Mouse (Mus musculus) limb, embryonic 15.5 days (tissue): ENCODE measurements around the gene Arhgap15. TPM values are rescaled to one million over a fixed set of nuclear protein-coding genes. Genes with fewer than 3 reads are reported as not detected.

ENCODE experiments used
- ATAC-seq: fragments of 200-750 bp; cut with Nextera tagmentation; 2 replicates; pipeline ENCODE4 v1.8.0; 2017; ENCODE audit warnings: low read depth, moderate TSS enrichment; ENCODE audit not compliant: insufficient number of reproducible peaks, low FRiP score, low TSS enrichment
- H3K27ac ChIP-seq: fragments of 300-500 bp; sonication (generic); 2 replicates; pipeline ENCODE4 v1.5.1; 2015; ENCODE audit warnings: moderate library complexity, mild to moderate bottlenecking, inconsistent platforms
- H3K27me3 ChIP-seq: fragments of 300-500 bp; sonication (generic); 2 replicates; pipeline ENCODE4 v1.6.1; 2015; ENCODE audit warnings: inconsistent platforms
- H3K36me3 ChIP-seq: fragments of 300-500 bp; sonication (generic); 2 replicates; pipeline ENCODE4 v1.6.1; 2015; ENCODE audit warnings: inconsistent platforms
- H3K4me1 ChIP-seq: fragments of 300-500 bp; sonication (generic); 2 replicates; pipeline ENCODE4 v1.6.1; 2015; ENCODE audit warnings: inconsistent platforms
- H3K4me2 ChIP-seq: fragments of 300-500 bp; sonication (generic); 2 replicates; pipeline ENCODE4 v1.6.1; 2015; ENCODE audit warnings: mild to moderate bottlenecking, inconsistent platforms
- H3K4me3 ChIP-seq: fragments of 300-500 bp; sonication (generic); 2 replicates; pipeline ENCODE4 v1.5.1; 2015; ENCODE audit warnings: mild to moderate bottlenecking, inconsistent platforms
- H3K9ac ChIP-seq: fragments of 300-500 bp; sonication (generic); 2 replicates; pipeline ENCODE4 v1.6.1; 2015; ENCODE audit warnings: inconsistent platforms
- H3K9me3 ChIP-seq: fragments of 300-500 bp; sonication (generic); 2 replicates; pipeline ENCODE4 v1.6.1; 2016; ENCODE audit warnings: inconsistent platforms
- WGBS: fragments of 180-500 bp; shearing (Covaris S2); methylation state at CpG from one replicate; pipeline ENCODE4 v1.1.7; 2015; 5-methylcytosine and 5-hydroxymethylcytosine counted together
- polyA plus RNA-seq: library from polyadenylated mRNA; unstranded; fragments of >200 nt; fragmentation: Nextera tagmentation; extraction: Ambion mirVana; gene quantifications from 2 replicates; pipeline ENCODE4 v1.2.1, GENCODE M21; 2015

Arhgap15 gene
- polyA plus RNA-seq, 1 experiment from 2014 or later: 2.7 TPM

GRCm38 (mm10) chr2:44399191-44399926 is 650.7 kb downstream of the Arhgap15 start:
- ATAC-seq: no peak
- H3K36me3 ChIP-seq: no peaks in the 10 kb centered on the region
- H3K9me3 ChIP-seq: no peaks in the 10 kb centered on the region
- no peak overlapping the region for H3K4me3 ChIP-seq
- H3K4me1 ChIP-seq: 0 out of 2 replicates have a peak, but pooled peaks cover 3% of the 10 kb centered on the region
- no peak overlapping the region for H3K4me2 ChIP-seq
- H3K9ac ChIP-seq: no peak overlapping the region
- H3K27me3 ChIP-seq: no peaks in the 10 kb centered on the region
- no peak overlapping the region for H3K27ac ChIP-seq

- Histone ChIP-seq H3K27ac (no peak overlapping the region), H3K36me3 (no peaks in the 10 kb centered on the region), H3K9me3 (no peaks in the 10 kb centered on the region; the same call in 1 of the 2 replicates), H3K27me3 (no peaks in the 10 kb centered on the region), H3K4me2 (no peak overlapping the region), H3K9ac (no peak overlapping the region), H3K4me3 (no peak overlapping the region), H3K4me1 (0 out of 2 replicates have a peak, but pooled peaks cover 3% of the 10 kb centered on the region)
- 28% methylated on average over 3 of the region's 3 CpGs for WGBS
- no peak for ATAC-seq
These were observed 653.2 kb downstream of the Arhgap15 start for GRCm38 (mm10) chr2:44401704-44402422.

GRCm38 (mm10) chr2:44411660-44412059 is 663.0 kb downstream of the Arhgap15 start:
- Histone ChIP-seq H3K4me1 (no peaks in the 10 kb centered on the region), H3K27me3 (no peaks in the 10 kb centered on the region), H3K9me3 (no peaks in the 10 kb centered on the region), H3K27ac (no peak overlapping the region), H3K9ac (no peak overlapping the region), H3K4me3 (no peak overlapping the region), H3K4me2 (no peak overlapping the region), H3K36me3 (no peaks in the 10 kb centered on the region)
- ATAC-seq: no peak
- 42% methylated on average over 2 of the region's 2 CpGs for WGBS

- no peak overlapping the region for H3K27ac ChIP-seq
- H3K4me3 ChIP-seq: no peak overlapping the region
- H3K4me1 ChIP-seq: no peaks in the 10 kb centered on the region
- ATAC-seq: no peak
- no peak overlapping the region for H3K4me2 ChIP-seq
- no peaks in the 10 kb centered on the region for H3K36me3 ChIP-seq
- no peaks in the 10 kb centered on the region for H3K9me3 ChIP-seq
- H3K9ac ChIP-seq: no peak overlapping the region
- no peaks in the 10 kb centered on the region for H3K27me3 ChIP-seq
- 91% methylated on average over 4 of the region's 4 CpGs for WGBS
These were observed 667.7 kb downstream of the Arhgap15 start for GRCm38 (mm10) chr2:44416331-44416730.

- 59% methylated on average over 4 of the region's 4 CpGs for WGBS
These were observed 671.1 kb downstream of the Arhgap15 start for GRCm38 (mm10) chr2:44419547-44420225.

GRCm38 (mm10) chr2:44430521-44430920 is 681.9 kb downstream of the Arhgap15 start:
- WGBS: 66% methylated on average over 9 of the region's 9 CpGs

More at GRCm38 (mm10) chr2:44419547-44420225, 671.1 kb downstream of the Arhgap15 start:
- Histone ChIP-seq H3K4me1 (no peaks in the 10 kb centered on the region), H3K9me3 (no peaks in the 10 kb centered on the region), H3K9ac (no peak overlapping the region), H3K27ac (no peak overlapping the region), H3K4me3 (no peak overlapping the region), H3K27me3 (no peaks in the 10 kb centered on the region), H3K36me3 (no peaks in the 10 kb centered on the region), H3K4me2 (no peak overlapping the region)
- ATAC-seq: no peak

GRCm38 (mm10) chr2:44436652-44437051 is 688.0 kb downstream of the Arhgap15 start:
- WGBS: 53% methylated on average over 5 of the region's 5 CpGs

More at GRCm38 (mm10) chr2:44430521-44430920, 681.9 kb downstream of the Arhgap15 start:
- Histone ChIP-seq H3K9me3 (no peaks in the 10 kb centered on the region), H3K27me3 (no peaks in the 10 kb centered on the region), H3K4me2 (no peak overlapping the region), H3K36me3 (no peaks in the 10 kb centered on the region), H3K4me3 (no peak overlapping the region), H3K4me1 (no peaks in the 10 kb centered on the region; the same call in 1 of the 2 replicates), H3K27ac (no peak overlapping the region), H3K9ac (no peak overlapping the region)
- ATAC-seq: no peak

GRCm38 (mm10) chr2:44437496-44438057 is 689.0 kb downstream of the Arhgap15 start:
- Histone ChIP-seq H3K4me1 (peaks cover 5% of the 10 kb centered on the region), H3K27ac (peak overlapping the region; percentile 47), H3K27me3 (no peaks in the 10 kb centered on the region), H3K36me3 (no peaks in the 10 kb centered on the region), H3K4me3 (no peak overlapping the region), H3K9me3 (0 out of 2 replicates have a peak, but pooled peaks cover 4% of the 10 kb centered on the region), H3K4me2 (no peak overlapping the region), H3K9ac (no peak overlapping the region)
- WGBS: 43% methylated on average over 8 of the region's 8 CpGs
- ATAC-seq: no peak

More at GRCm38 (mm10) chr2:44436652-44437051, 688.0 kb downstream of the Arhgap15 start:
- Histone ChIP-seq H3K4me3 (no peak overlapping the region), H3K9me3 (0 out of 2 replicates have a peak, but pooled peaks cover under 1% of the 10 kb centered on the region), H3K36me3 (no peaks in the 10 kb centered on the region), H3K27me3 (no peaks in the 10 kb centered on the region), H3K27ac (peak overlapping the region; percentile 50), H3K4me2 (no peak overlapping the region), H3K9ac (no peak overlapping the region), H3K4me1 (peaks cover 5% of the 10 kb centered on the region)
- no peak for ATAC-seq

- no peak overlapping the region for H3K9ac ChIP-seq
- ATAC-seq: no peak
- 0 out of 2 replicates have a peak, but pooled peaks cover 4% of the 10 kb centered on the region for H3K9me3 ChIP-seq
- no peaks in the 10 kb centered on the region for H3K36me3 ChIP-seq
- 60% methylated on average over 1 of the region's 1 CpGs for WGBS
- no peaks in the 10 kb centered on the region for H3K27me3 ChIP-seq
- peak overlapping the region; percentile 28; the same call in 1 of the 2 replicates for H3K27ac ChIP-seq
- H3K4me3 ChIP-seq: no peak overlapping the region
- no peak overlapping the region for H3K4me2 ChIP-seq
- peaks cover 5% of the 10 kb centered on the region for H3K4me1 ChIP-seq
These were observed 689.4 kb downstream of the Arhgap15 start for GRCm38 (mm10) chr2:44438070-44438469.

- H3K36me3 ChIP-seq: no peaks in the 10 kb centered on the region
- H3K27me3 ChIP-seq: no peaks in the 10 kb centered on the region
- no peak overlapping the region for H3K4me2 ChIP-seq
- no peak overlapping the region for H3K27ac ChIP-seq
- WGBS: 54% methylated on average over 2 of the region's 2 CpGs
- no peak for ATAC-seq
- no peak overlapping the region for H3K9ac ChIP-seq
- no peaks in the 10 kb centered on the region for H3K4me1 ChIP-seq
- no peak overlapping the region for H3K4me3 ChIP-seq
- 0 out of 2 replicates have a peak, but pooled peaks cover 4% of the 10 kb centered on the region for H3K9me3 ChIP-seq
These were observed 696.3 kb downstream of the Arhgap15 start for GRCm38 (mm10) chr2:44444938-44445337.
